Mouse (Mus musculus): ENCODE measurements at regions not wholly inside any gene's neighbourhood (a gene's known extent, or its start where the extent isn't known, plus 50 kb on each side); places are given as distances from the start of the nearest gene placed in this dataset.

DNA sequence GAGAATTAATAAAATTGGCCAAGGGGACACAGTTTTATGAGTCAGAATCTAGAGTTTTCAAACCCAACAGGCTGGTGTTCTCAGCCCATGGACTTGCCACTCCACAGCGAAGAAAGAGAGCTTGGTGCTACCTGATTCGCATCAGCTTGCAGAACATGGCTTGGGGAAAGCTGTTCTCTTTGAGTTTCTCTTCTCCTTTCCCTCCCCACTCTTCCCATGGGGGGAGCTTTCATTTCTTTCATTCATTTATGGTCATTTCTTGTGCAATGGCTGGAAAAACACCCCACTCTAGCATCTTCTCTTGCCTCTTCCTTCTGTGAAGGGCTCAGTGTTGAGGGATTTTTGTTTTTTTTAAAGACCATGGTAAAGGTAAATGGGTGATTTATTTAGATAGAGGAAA lies 286.5 kb upstream of the Kif2a start:
- no peak for DNase-seq (ENCODE audit: low spot score in 2 of 2)

DNA sequence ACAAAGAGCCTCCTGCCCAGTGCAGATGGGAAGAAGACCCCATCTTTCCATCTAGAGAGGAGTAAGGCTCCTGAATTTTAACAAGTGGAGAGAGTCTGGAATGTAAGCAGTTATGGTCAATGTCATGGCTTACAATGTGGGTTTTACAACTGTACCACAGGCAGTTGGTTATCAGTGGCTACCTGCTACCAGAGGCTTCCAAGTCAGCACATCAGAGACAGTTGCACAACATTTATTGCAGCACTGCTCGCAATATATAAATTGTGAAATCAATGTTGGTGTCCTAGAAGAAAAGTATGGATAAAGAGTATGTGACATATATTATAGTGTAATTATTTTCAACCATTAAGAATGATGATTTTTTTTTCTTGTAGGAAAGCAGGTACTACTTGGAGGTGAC lies 285.0 kb upstream of the Kif2a start:
- DNase-seq (ENCODE audit: low spot score in 2 of 2), result no peak

GRCm38 (mm10) chr13:107306232-107306631 lies 284.3 kb upstream of the Kif2a start:
- DNase-seq (ENCODE audit: low spot score in 2 of 2), result no peak

GRCm38 (mm10) chr13:107305738-107306137 lies 283.8 kb upstream of the Kif2a start:
- no peak for DNase-seq (ENCODE audit: low spot score in 2 of 2)

- DNase-seq (ENCODE audit: low spot score in 2 of 2), result no peak
Observed at GRCm38 (mm10) chr13:107303878-107304277, 282.0 kb upstream of the Kif2a start.

DNA sequence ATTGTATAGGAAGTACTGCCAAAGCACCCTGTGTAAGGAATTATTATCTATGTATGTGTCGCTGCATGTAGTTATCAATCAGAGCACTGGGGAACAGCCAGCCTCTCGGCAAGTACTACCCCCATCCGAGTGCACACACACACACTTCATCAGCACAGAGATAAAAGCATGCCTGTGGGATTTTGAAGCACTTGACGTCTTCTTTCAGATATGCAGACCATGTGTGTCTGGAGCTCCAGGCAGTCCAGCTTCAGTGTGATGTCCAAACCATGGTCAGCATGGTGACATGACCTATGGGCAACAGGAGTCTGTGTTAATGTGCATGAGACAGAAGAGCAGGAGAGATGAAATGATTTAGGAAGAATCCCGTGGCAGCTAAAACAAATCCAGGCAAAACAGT lies 281.4 kb upstream of the Kif2a start:
- DNase-seq (ENCODE audit: low spot score in 2 of 2), result no peak

DNA sequence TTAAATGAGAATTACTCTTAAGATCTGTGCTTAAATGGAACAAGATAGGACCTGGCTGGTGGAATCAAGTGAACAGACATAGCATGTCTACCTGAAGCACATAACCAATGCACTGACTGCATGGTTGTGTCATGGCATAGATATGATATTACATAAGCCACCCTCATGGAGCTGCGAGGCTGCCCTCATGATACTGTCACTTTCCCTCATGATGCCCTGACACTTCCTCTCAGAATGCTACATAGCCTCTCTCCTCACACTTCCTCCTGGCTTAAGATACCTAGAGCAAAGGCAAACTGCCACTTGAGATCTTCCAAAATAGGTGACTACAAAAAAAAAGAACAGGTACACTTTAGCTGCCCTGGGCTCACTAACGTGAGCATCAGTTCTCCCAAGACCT lies 278.9 kb upstream of the Kif2a start:
- DNase-seq (ENCODE audit: low spot score in 2 of 2), result no peak

DNA sequence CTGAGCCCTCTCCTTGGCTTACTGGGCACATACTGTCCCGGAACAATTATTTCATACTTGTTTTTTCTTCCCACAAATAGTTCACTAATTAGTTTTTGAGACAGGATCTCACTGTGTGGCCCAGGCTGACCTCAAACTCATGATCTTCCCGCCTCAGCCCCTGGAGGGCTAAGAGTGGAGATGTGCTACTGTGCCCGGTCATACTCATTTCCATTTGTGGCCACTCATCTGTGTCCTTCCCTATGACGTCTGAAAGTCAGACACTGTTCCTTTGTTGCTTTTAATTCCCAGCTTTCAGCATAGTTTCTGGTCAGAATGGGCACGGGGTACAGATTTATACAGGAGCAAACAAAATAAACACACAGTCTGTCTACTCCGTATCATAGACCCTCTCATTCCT lies 242.7 kb upstream of the Kif2a start:
- DNase-seq (ENCODE audit: low spot score in 2 of 2), result no peak

DNA sequence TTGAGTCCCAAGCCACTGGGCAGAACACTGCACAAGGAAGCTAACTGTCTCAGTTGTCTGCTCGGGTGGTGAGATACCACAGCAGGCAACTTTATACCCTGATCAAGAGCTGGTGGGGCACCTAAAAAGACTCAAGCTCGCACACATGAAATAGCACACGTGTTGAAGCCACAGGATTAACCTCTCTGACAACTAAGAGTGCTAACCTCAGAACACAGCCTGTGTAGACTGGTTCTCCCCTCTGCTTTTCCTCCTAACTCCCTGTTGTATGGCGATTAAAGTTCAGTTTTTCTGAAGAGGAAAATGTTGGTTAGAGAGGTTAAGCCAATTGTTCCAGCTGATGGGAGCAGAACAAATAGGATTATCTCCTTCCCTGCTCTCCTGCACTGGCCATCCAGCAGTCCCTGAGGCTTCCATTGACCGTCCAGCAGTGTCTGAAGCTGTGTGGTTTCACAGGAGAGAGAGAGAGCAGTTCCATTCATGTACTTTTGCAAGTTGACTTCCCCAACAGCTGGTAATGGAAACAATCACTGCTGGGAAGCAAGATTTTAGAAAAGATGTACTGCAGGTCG lies 239.6 kb upstream of the Kif2a start:
- no peak for DNase-seq (ENCODE audit: low spot score in 2 of 2)

GRCm38 (mm10) chr13:107260274-107260673 lies 238.3 kb upstream of the Kif2a start:
- DNase-seq (ENCODE audit: low spot score in 2 of 2), result no peak

- no peak for DNase-seq (ENCODE audit: low spot score in 2 of 2)
Observed at GRCm38 (mm10) chr13:107247792-107248505, 226.0 kb upstream of the Kif2a start.

DNA sequence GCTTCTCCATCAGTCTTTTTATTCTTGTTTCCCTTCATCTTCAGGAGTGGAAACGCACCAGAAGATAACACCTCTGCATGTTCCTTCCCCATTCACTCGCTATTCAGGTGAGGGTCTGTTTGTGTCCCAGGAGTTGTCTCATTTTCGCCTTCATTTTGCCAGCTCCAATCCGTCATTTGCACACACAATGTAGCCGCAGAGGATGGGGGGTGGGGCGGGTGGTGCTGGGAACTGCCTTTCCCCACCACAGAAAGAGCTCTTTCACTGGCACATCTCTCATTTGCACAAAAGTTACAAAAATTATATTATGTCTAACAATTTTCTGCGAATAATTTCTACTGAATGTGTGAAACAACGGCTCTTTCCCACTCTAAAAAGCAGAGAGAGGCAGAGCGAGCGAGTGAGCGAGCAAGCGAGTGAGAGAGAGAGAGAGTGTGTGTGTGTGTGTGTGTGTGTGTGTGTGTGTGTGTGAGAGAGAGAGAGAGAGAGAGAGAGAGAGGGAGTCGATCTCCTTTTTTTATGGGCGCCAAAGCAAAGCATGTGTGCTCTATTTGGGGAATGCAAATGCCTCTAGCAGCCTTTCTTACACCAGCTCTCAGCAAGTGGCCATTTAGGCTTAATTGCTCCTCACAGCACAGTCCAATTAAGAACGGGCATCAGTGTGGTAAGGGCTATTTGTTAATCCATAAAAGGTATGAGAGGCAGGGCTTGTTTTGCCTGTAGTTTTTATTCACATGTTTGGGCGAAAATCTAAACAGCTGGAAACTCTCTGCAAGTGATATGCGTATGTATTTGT lies 225.2 kb upstream of the Kif2a start:
- peak in 1 of 2 experiments; percentile 8 for DNase-seq (ENCODE audit: low spot score in 2 of 2)

GRCm38 (mm10) chr13:107244173-107244572 lies 222.2 kb upstream of the Kif2a start:
- DNase-seq (ENCODE audit: low spot score in 2 of 2), result no peak

DNA sequence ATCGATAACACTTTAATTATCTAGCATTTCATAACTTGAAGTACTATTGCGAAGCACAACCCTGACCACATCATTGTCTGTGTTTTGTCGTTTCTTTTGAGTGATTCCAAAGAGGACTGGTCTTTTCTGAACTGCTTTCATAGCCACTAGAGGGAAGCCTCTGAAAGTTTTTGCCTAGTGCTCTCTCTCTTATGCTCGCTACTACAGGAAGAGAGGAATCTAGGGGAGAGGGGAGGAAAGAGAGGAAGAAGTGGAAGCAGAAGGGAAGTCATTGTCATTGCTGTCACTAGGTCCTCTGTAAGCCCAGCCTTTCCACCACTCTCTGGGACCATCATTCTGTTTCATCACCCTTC lies 217.1 kb upstream of the Kif2a start:
- DNase-seq (ENCODE audit: low spot score in 2 of 2), result no peak

GRCm38 (mm10) chr13:107238364-107239034 lies 216.6 kb upstream of the Kif2a start:
- DNase-seq (ENCODE audit: low spot score in 2 of 2), result no peak

- no peak for DNase-seq (ENCODE audit: low spot score in 2 of 2)
Observed at GRCm38 (mm10) chr13:107219456-107219855, 197.5 kb upstream of the Kif2a start.

DNA sequence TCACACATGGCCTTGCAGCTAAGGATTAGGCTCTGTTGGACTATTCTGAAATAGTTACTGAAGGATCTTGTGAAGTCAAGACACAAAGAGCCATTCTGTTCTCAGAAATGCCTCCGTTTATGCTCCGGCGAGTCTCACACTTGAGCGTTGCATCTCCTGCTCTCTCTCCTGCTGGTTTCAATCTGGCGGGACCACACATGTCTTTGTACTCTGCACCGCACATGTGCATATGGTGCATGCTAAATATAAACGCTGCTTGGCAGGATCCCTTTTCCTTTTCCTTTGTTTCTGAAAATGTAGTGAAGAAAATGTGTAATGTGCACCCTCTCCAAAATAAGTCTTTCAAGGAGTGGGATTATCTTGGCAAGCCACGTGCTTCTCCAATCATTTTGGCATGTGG lies 196.4 kb upstream of the Kif2a start:
- peak; percentile 30 to 79 for DNase-seq (ENCODE audit: low spot score in 2 of 2)

- DNase-seq (ENCODE audit: low spot score in 2 of 2), result no peak
Observed at GRCm38 (mm10) chr13:107217825-107218224, 195.9 kb upstream of the Kif2a start.

- no peak for DNase-seq (ENCODE audit: low spot score in 2 of 2)
Observed at GRCm38 (mm10) chr13:107213281-107213680, 191.4 kb upstream of the Kif2a start.

DNA sequence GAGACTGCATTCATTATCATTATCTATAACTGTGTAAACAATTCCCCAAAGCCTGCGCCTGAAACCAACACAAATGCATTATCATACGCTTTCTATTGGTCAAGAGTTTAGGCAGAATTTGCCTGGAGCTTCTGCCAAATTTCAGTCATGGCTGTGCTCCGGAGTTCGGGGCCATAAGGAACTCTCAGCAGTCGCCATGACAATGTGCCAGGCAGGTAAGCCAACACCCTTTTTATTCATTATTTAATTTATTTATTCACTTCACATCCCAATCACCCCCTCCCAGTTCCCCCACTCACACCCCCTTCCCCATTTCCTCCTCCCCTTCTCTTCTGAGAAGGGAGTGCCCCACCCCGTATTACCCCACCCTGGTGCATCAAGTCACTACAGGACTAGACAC lies 188.8 kb upstream of the Kif2a start:
- no peak for DNase-seq (ENCODE audit: low spot score in 2 of 2)

DNA sequence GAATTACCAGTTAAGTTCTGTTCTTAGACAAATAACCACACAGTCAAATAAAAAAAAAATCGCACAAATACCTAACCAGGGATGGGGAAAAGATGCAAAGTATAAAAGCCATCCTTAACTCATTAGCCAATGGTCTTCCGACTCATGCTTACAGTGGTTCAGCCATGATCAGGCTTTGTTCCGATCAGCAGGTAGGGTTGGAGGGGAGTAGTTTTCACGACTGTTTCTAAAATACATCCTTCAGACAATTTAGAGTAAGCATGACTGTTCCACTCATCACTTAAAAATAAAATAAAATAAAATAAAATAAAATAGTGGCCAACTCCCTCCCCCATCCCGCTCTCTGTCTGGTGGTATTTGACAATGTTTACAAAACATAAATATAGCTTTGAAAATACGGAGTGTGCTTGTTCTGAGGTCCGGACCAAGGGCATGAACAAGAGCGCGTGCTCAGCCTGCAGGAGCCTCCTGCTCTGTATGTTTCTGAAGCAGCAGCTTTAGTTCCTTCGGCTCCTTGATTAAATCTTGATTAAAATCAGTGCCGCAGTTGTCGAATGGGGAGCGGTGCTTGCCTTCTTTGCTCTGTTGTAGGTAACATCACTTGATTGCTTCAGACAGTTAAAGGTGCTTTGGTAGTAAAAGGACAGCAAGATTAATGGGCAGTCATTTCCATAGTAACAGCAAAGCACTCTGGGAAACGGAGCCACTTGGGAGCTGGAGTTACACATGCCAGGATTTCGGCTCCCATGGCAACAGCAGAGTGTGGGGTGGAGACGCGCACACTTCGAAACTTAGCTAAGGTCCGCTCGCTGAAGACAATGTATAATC lies 185.6 kb upstream of the Kif2a start:
- peak; percentile 23 to 69 for DNase-seq (ENCODE audit: low spot score in 2 of 2)
